Comparison of ENCODE assay signal across 8 mouse cellular contexts in genomic region chr10:42678331-42678730, GRCm38 (mm10).
DNase-seq lines count a peak whose midpoint lies in the region; ATAC-seq and TF ChIP-seq lines count a peak whose summit lies in the region.

No protein-coding gene starts in this region.

- DNase-seq in heart, adult 11 months, result no peak
- no peak for DNase-seq in gastrocnemius, postnatal 25 days
- no peak for DNase-seq in layer of hippocampus, postnatal 14 days (ENCODE audit: low spot score in 2 of 2)
- no peak for DNase-seq in testis, postnatal 14 days (ENCODE audit: low spot score)

- H3K9me3 ChIP-seq in heart, embryonic 12.5 days (replicated peaks), result 0 out of 2 replicates have a peak, but pooled peaks cover 2% of the 10 kb centered on the region
- no peaks in the 10 kb centered on the region for H3K9me3 ChIP-seq in E14TG2a.4 (ENCODE audit: low read length)

- peak overlapping the region; percentile 86 for H3K4me2 ChIP-seq in heart, embryonic 12.5 days

- no peak for ATAC-seq in heart, embryonic 12.5 days (ENCODE audit: insufficient number of reproducible peaks, low FRiP score)
- ATAC-seq in granulocyte monocyte progenitor cell, adult 5-6 weeks (replicated peaks; ENCODE audit: poor library complexity, severe bottlenecking), result peak; percentile 4
- ATAC-seq in megakaryocyte progenitor cell, adult 5-6 weeks (replicated peaks; ENCODE audit: poor library complexity), result peak; percentile 8; the same call in 1 of the 2 replicates

- H3K4me1 ChIP-seq in heart, embryonic 12.5 days (replicated peaks), result peaks cover 7% of the 10 kb centered on the region
- H3K4me1 ChIP-seq in E14TG2a.4 (replicated peaks; ENCODE audit: low read depth, low read length), result peaks cover 15% of the 10 kb centered on the region

- peak overlapping the region; percentile 96 for H3K4me3 ChIP-seq in heart, embryonic 12.5 days
- H3K4me3 ChIP-seq in E14TG2a.4 (replicated peaks; ENCODE audit: low read length), result peak overlapping the region; percentile 94

- H3K27ac ChIP-seq in heart, embryonic 12.5 days (ENCODE audit: poor library complexity, severe bottlenecking), result no peak overlapping the region

- no peaks in the 10 kb centered on the region for H3K36me3 ChIP-seq in heart, embryonic 12.5 days
- H3K36me3 ChIP-seq in E14TG2a.4 (ENCODE audit: insufficient read depth, low read length), result 0 out of 2 replicates have a peak, but pooled peaks cover 6% of the 10 kb centered on the region

- no peak for TF ChIP-seq CTCF in E14TG2a.4 (conservative IDR thresholded peaks at IDR 0.05; ENCODE audit: low read length)

- WGBS in heart, embryonic 12.5 days, result 48% methylated on average over 6 of the region's 6 CpGs

- peak overlapping the region; percentile 78 for H3K9ac ChIP-seq in heart, embryonic 12.5 days

- H3K27me3 ChIP-seq in heart, embryonic 12.5 days (replicated peaks), result no peaks in the 10 kb centered on the region
- no peaks in the 10 kb centered on the region for H3K27me3 ChIP-seq in E14TG2a.4 (ENCODE audit: insufficient read depth, low read length)
